Mouse (Mus musculus) CH12.LX (cell line): ENCODE results near the gene Dusp10. TPM values are rescaled to one million over a fixed set of nuclear protein-coding genes. Genes with fewer than 3 reads are reported as not detected.

Source experiments
- DNase-seq: peaks from one replicate; pipeline ENCODE4 v3.0.0-alpha.2; 2013; ENCODE audit errors: extremely low read depth
- H3K27ac ChIP-seq: 2 replicates; pipeline ENCODE4 v1.5.1; 2012; ENCODE audit warnings: low read depth, mild to moderate bottlenecking, control low read depth, moderate library complexity; ENCODE audit not compliant: insufficient read depth
- H3K27me3 ChIP-seq: replicated peaks from 2 replicates; pipeline ENCODE3; 2012; ENCODE audit warnings: inconsistent platforms
- H3K36me3 ChIP-seq, 2 experiments: replicated peaks in 1 of 2; 2 replicates each; pipeline versions ENCODE3 to v1.6.1; 2012; ENCODE audit warnings: inconsistent platforms in 1 of 2, low read length in 1 of 2, mild to moderate bottlenecking in 1 of 2, mixed read lengths in 1 of 2, moderate library complexity in 1 of 2; ENCODE audit not compliant: control insufficient read depth in 1 of 2, insufficient read depth in 1 of 2
- H3K4me1 ChIP-seq, 2 experiments: 2 replicates each; pipeline ENCODE4 v1.6.1; 2012; ENCODE audit warnings: inconsistent platforms in 1 of 2, moderate library complexity in 1 of 2; ENCODE audit not compliant: insufficient read depth in 2 of 2, control insufficient read depth in 1 of 2
- H3K4me2 ChIP-seq: 2 replicates; pipeline ENCODE4 v1.6.1; 2012; ENCODE audit warnings: low read depth, mild to moderate bottlenecking, control low read depth; ENCODE audit not compliant: poor library complexity, insufficient read depth, severe bottlenecking
- H3K4me3 ChIP-seq, 3 experiments: fragments of 150-350 bp in 1 of 3; sonication (generic) in 1 of 3; replicated peaks in 1 of 3; 2 replicates each; pipeline versions ENCODE3 to v1.5.1; 2011 to 2012; ENCODE audit warnings: low read depth in 2 of 3, low read length in 2 of 3, mild to moderate bottlenecking in 2 of 3, moderate library complexity in 2 of 3, control low read depth in 1 of 3, improper control_type of control experiment in 1 of 3, inconsistent platforms in 1 of 3, mixed read lengths in 1 of 3; ENCODE audit not compliant: poor library complexity in 1 of 3
- H3K79me2 ChIP-seq: replicated peaks from 2 replicates; pipeline ENCODE4 v1.6.1; 2012; ENCODE audit warnings: mild to moderate bottlenecking, moderate library complexity; ENCODE audit not compliant: control insufficient read depth, poor library complexity, insufficient read depth, severe bottlenecking; ENCODE audit errors: extremely low read depth
- H3K9ac ChIP-seq: 2 replicates; pipeline ENCODE4 v1.6.1; 2012; ENCODE audit warnings: low read depth, mild to moderate bottlenecking, control low read depth, moderate library complexity; ENCODE audit not compliant: insufficient read depth
- H3K9me3 ChIP-seq: replicated peaks from 2 replicates; pipeline ENCODE3; 2012; ENCODE audit warnings: low read length, inconsistent platforms, mixed read lengths
- BHLHE40 ChIP-seq: IDR thresholded peaks from 2 replicates; pipeline ENCODE4 v1.6.1; 2011; ENCODE audit warnings: mild to moderate bottlenecking, low read depth, low read length, improper control_type of control experiment
- CHD2 ChIP-seq: IDR thresholded peaks from 2 replicates; pipeline ENCODE4 v1.6.1; 2011; ENCODE audit warnings: low read length, improper control_type of control experiment
- CTCF ChIP-seq, 2 experiments: IDR thresholded peaks in 1 of 2; conservative IDR thresholded peaks in 1 of 2; 2 replicates each; pipeline ENCODE4 v1.5.1; 2011 to 2012; ENCODE audit warnings: low read depth in 2 of 2, low read length in 2 of 2, improper control_type of control experiment in 1 of 2, inconsistent platforms in 1 of 2, mild to moderate bottlenecking in 1 of 2, moderate library complexity in 1 of 2
- E2F4 ChIP-seq: IDR thresholded peaks from 2 replicates; pipeline ENCODE4 v1.6.1; 2011; ENCODE audit warnings: low read depth, low read length, improper control_type of control experiment; ENCODE audit not compliant: insufficient replicate concordance
- HCFC1 ChIP-seq: IDR thresholded peaks from 2 replicates; pipeline ENCODE4 v1.6.1; 2012; ENCODE audit warnings: low read depth, mild to moderate bottlenecking, inconsistent platforms, low read length, improper control_type of control experiment
- IRF4 ChIP-seq: IDR thresholded peaks from 2 replicates; pipeline ENCODE4 v1.6.1; 2014; ENCODE audit warnings: low read depth, mild to moderate bottlenecking, inconsistent platforms, low read length, improper control_type of control experiment
- JUN ChIP-seq: IDR thresholded peaks from 2 replicates; pipeline ENCODE4 v1.6.1; 2011; ENCODE audit warnings: low read depth, mild to moderate bottlenecking, low read length, improper control_type of control experiment, moderate library complexity; ENCODE audit not compliant: insufficient read depth
- MAFK ChIP-seq: IDR thresholded peaks from 2 replicates; pipeline ENCODE4 v1.6.1; 2011; ENCODE audit warnings: low read length, improper control_type of control experiment; ENCODE audit not compliant: insufficient replicate concordance
- MEF2A ChIP-seq: IDR thresholded peaks from 2 replicates; pipeline ENCODE4 v1.6.1; 2014; ENCODE audit warnings: low read depth, mild to moderate bottlenecking, inconsistent platforms, low read length, improper control_type of control experiment, borderline replicate concordance
- MYC ChIP-seq: IDR thresholded peaks from 2 replicates; pipeline ENCODE4 v1.6.1; 2011; ENCODE audit warnings: low read depth, mild to moderate bottlenecking, improper control_type of control experiment, low read length
- NRF1 ChIP-seq: IDR thresholded peaks from 2 replicates; pipeline ENCODE4 v1.6.1; 2014; ENCODE audit warnings: low read depth, mild to moderate bottlenecking, inconsistent platforms, low read length, improper control_type of control experiment, moderate library complexity
- PAX5 ChIP-seq: IDR thresholded peaks from 2 replicates; pipeline ENCODE4 v1.6.1; 2012; ENCODE audit warnings: low read length, inconsistent platforms, mixed read lengths
- POLR2A ChIP-seq: IDR thresholded peaks from 2 replicates; pipeline ENCODE4 v1.6.1; 2011; ENCODE audit warnings: low read depth, mild to moderate bottlenecking, improper control_type of control experiment, low read length
- POLR2AphosphoS2 ChIP-seq: IDR thresholded peaks from 2 replicates; pipeline ENCODE4 v1.6.1; 2011; ENCODE audit warnings: low read depth, low read length, improper control_type of control experiment
- USF1 ChIP-seq: IDR thresholded peaks from 2 replicates; pipeline ENCODE4 v1.6.1; 2014; ENCODE audit warnings: low read depth, mild to moderate bottlenecking, inconsistent platforms, low read length, improper control_type of control experiment
- ZKSCAN1 ChIP-seq: IDR thresholded peaks from 2 replicates; pipeline ENCODE4 v1.6.1; 2012; ENCODE audit warnings: low read depth, inconsistent platforms, low read length, improper control_type of control experiment, borderline replicate concordance
- dilution Hi-C: fragments of 300-500 bp; cut with MboI; formaldehyde crosslinking; loops from 2 replicates; pipeline ENCODE4 v1.14.3; 2020; ENCODE audit warnings: low sequenced_read_pairs; ENCODE audit not compliant: extremely low pct_unique_long_range_greater_than_20kb, extremely low pct_ligation_motif_present
- in situ Hi-C: fragments of 300-500 bp; cut with MboI; formaldehyde crosslinking; loops from 3 replicates; pipeline ENCODE4 v1.14.3; 2019; ENCODE audit warnings: low sequenced_read_pairs, low pct_ligation_motif_present, low pct_unique_long_range_greater_than_20kb, mixed read lengths
- polyA plus RNA-seq: library from polyadenylated mRNA; unstranded; fragments of >175 nt; gene quantifications from 2 replicates; pipeline ENCODE4 v1.2.1, GENCODE M21; 2012; ENCODE audit warnings: low read depth; ENCODE audit not compliant: insufficient read length
- total RNA-seq, 2 experiments: library from RNA; depleted of rRNA; stranded (reverse); fragments of 300-350 nt in 1 of 2; fragments of >200 nt in 1 of 2; gene quantifications; 2 replicates each; pipeline ENCODE4 v1.2.3; 2012 to 2014

The Dusp10 gene
- total and polyA plus RNA-seq, 3 experiments = 2.8 to 16.1 (median 14.2) TPM

DNA sequence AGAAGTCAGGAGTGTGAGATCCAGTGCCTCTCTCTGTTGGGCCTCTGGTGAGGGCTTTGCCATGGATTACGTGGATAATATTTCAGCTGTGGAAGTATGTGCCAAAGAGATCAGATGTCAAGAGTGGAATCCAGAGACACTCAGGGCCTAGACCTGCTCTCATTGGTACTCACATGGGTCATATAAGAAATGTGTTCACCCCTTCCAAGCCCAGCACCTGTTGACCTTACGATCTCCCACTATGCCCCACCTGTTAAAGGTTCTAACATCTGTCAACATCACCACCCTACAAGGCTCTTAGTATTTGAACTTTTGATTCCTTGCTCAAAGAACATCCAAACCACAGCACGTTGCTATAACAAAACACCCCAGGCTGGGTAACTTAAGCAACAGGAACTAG, 46.7 kb downstream of the Dusp10 start:
- Histone ChIP-seq H3K27ac (no peak overlapping the region), H3K36me3 (peaks cover 0 to 57% of the 10 kb centered on the region in 2 experiments), H3K27me3 (no peaks in the 10 kb centered on the region), H3K4me3 (no peak overlapping the region), H3K4me2 (no peak overlapping the region), H3K79me2 (no peaks in the 10 kb centered on the region), H3K9ac (no peak overlapping the region), H3K9me3 (no peaks in the 10 kb centered on the region), H3K4me1 (peaks cover 0 to 40% of the 10 kb centered on the region in 2 experiments; a peak in 2 of 4 replicates)
- in situ Hi-C loops (no loop called here), dilution Hi-C loops (no loop called here)
- DNase-seq = no peak
- TF ChIP-seq NRF1 (no peak), IRF4 (no peak), ZKSCAN1 (no peak), POLR2AphosphoS2 (no peak), PAX5 (no peak), BHLHE40 (no peak), MEF2A (no peak), MYC (no peak), HCFC1 (no peak), CHD2 (no peak)

DNA sequence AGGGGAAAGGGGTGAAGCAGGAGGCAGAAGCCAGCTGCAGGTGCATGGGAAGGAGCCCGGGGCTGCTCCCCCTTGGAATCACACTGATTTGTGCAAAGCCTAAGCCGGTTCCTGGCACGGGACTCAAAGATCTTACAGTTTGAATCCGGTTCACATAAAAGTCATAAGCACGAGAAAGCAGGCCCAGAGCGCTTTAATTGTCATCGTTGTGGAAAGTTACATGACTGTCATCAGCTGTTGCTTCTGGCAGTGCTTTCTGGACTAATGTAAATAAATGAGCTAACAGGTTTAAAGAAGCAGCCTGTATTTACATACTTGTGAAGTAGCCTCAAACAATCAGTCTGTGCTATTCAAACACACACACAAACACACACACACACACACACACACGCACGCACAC, 47.3 kb downstream of the Dusp10 start:
- Histone ChIP-seq H3K27ac (no peak overlapping the region), H3K4me2 (no peak overlapping the region), H3K4me1 (peaks cover 0 to 45% of the 10 kb centered on the region in 2 experiments; a peak in 2 of 4 replicates), H3K4me3 (no peak overlapping the region)
- DNase-seq = no peak
- in situ Hi-C loops = no loop called here
- dilution Hi-C loops = no loop called here
- no peak for TF ChIP-seq E2F4
- no peak for TF ChIP-seq JUN
- TF ChIP-seq PAX5 = no peak
- no peak for TF ChIP-seq MAFK
- no peak for TF ChIP-seq CHD2
- no peak for TF ChIP-seq CTCF (conservative IDR thresholded peaks at IDR 0.05 in 1 of 2, IDR thresholded peaks at IDR 0.05 in 1 of 2; ENCODE audit: low read depth in 2 of 2, low read length in 2 of 2)
- no peak for TF ChIP-seq POLR2A
- no peak for TF ChIP-seq USF1
- TF ChIP-seq MYC = no peak
- TF ChIP-seq, all 38 proteins: peak for 0
- Histone ChIP-seq H3K79me2 (no peaks in the 10 kb centered on the region), H3K36me3 (peaks cover 0 to 62% of the 10 kb centered on the region in 2 experiments), H3K27me3 (no peaks in the 10 kb centered on the region), H3K9ac (no peak overlapping the region), H3K9me3 (no peaks in the 10 kb centered on the region)
